Mouse (Mus musculus) midbrain, embryonic 10.5 days (tissue): ENCODE measurements around the gene Olfr456. TPM values are rescaled to one million over a fixed set of nuclear protein-coding genes. Genes with fewer than 3 reads are reported as not detected.
"Not testable (repeated sequence)": the region's sequence is repeated elsewhere in the genome, so short reads cannot be mapped to it uniquely, and the experiment has no call there.

Source experiments
- DNase-seq: peaks from one replicate; pipeline ENCODE4 v3.0.0-alpha.2; 2017; ENCODE audit warnings: low spot score
- H3K27ac ChIP-seq: fragments of 300-500 bp; sonication (generic); replicated peaks from 2 replicates; pipeline ENCODE4 v1.5.1; 2016; ENCODE audit warnings: mild to moderate bottlenecking
- H3K27me3 ChIP-seq: fragments of 300-500 bp; sonication (generic); 2 replicates; pipeline ENCODE4 v1.6.1; 2016; ENCODE audit warnings: low read depth, mild to moderate bottlenecking; ENCODE audit not compliant: poor library complexity, severe bottlenecking
- H3K36me3 ChIP-seq: fragments of 300-500 bp; sonication (generic); 2 replicates; pipeline ENCODE4 v1.6.1; 2016; ENCODE audit warnings: mild to moderate bottlenecking, moderate library complexity
- H3K4me1 ChIP-seq: fragments of 300-500 bp; sonication (generic); 2 replicates; pipeline ENCODE4 v1.6.1; 2016
- H3K4me3 ChIP-seq: fragments of 300-500 bp; sonication (generic); 2 replicates; pipeline ENCODE4 v1.5.1; 2016; ENCODE audit warnings: mild to moderate bottlenecking, moderate library complexity
- H3K9me3 ChIP-seq: fragments of 300-500 bp; sonication (generic); replicated peaks from 2 replicates; pipeline ENCODE4 v1.6.1; 2016; ENCODE audit warnings: mild to moderate bottlenecking
- WGBS: fragments of 180-500 bp; shearing (Covaris S2); methylation state at CpG from one replicate; pipeline ENCODE4 v1.1.7; 2016; 5-methylcytosine and 5-hydroxymethylcytosine counted together
- polyA plus RNA-seq: library from polyadenylated mRNA; unstranded; fragments of >200 nt; fragmentation: Nextera tagmentation; extraction: Ambion mirVana; gene quantifications from 2 replicates; pipeline ENCODE4 v1.2.1, GENCODE M21; 2016

Olfr456 gene
- not detected in 2 replicates for polyA plus RNA-seq

- DNase-seq: no peak
- H3K36me3 ChIP-seq: no peaks in the 10 kb centered on the region
- H3K27me3 ChIP-seq: no peaks in the 10 kb centered on the region
- H3K4me3 ChIP-seq: no peak within 1 kb of the TSS
- H3K9me3 ChIP-seq: no peaks in the 10 kb centered on the region
- WGBS: 91% methylated on average over 1 of the region's 1 CpGs
- no peaks in the 10 kb centered on the region for H3K4me1 ChIP-seq
- no peak within 1 kb of the TSS for H3K27ac ChIP-seq
Observed at GRCm38 (mm10) chr6:42487114-42487513, at the start of gene Olfr456. Olfr456 (minus strand) TSS chr6:42487214.

DNA sequence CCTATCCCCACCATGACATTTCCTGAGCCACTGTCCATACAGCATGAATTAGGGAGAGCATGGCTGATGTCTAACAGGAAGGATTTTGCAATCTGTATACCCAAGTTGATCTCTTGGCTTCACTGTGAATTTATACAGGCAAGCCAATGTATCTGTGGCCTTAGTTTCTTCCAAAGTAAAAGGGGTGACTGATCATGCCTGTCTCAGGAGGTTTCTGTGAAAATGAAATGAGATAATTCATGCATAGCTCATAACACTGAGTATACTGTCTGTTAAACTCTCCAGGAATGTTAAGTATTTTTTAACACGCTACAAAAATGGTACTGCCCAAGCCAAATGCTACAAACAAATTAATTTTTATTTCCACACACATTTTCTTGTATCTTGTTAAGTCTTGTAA is 26.4 kb upstream of the Olfr456 start:
- DNase-seq: no peak
- Histone ChIP-seq H3K4me1 (no peaks in the 10 kb centered on the region), H3K9me3 (no peaks in the 10 kb centered on the region), H3K4me3 (no peak overlapping the region), H3K27ac (no peak overlapping the region), H3K36me3 (no peaks in the 10 kb centered on the region), H3K27me3 (no peaks in the 10 kb centered on the region)
- 83% methylated on average over 1 of the region's 1 CpGs for WGBS

DNA sequence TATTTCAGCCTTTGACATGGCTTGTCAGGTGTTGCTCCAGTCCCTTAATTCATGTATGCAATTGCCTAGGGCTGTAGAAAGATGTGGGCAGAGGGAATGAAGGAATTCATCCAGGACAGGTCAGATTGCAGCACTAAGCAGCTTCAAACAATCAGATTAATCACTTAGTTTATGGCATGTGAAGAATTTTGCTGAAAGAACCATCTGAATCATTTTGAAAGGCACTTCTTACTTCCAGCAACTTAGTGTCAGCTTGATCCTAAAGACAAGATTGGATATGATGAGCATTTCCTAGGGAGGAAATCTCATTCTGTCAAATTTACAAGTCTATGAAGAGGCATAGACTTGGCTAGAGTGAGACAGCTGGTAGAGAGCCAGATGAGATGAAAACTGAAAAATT is 22.3 kb upstream of the Olfr456 start:
- no peak for DNase-seq
- no peak overlapping the region for H3K4me3 ChIP-seq
- H3K27ac ChIP-seq: no peak overlapping the region

GRCm38 (mm10) chr6:42503478-42503877 is 16.5 kb upstream of the Olfr456 start:
- Histone ChIP-seq H3K36me3 (no peaks in the 10 kb centered on the region), H3K9me3 (no peaks in the 10 kb centered on the region), H3K27ac (no peak overlapping the region), H3K4me1 (no peaks in the 10 kb centered on the region), H3K27me3 (no peaks in the 10 kb centered on the region), H3K4me3 (no peak overlapping the region)
- 94% methylated on average over 2 of the region's 2 CpGs for WGBS
- no peak for DNase-seq

More for the DNA sequence above, 22.3 kb upstream of the Olfr456 start:
- no peaks in the 10 kb centered on the region for H3K36me3 ChIP-seq
- no peaks in the 10 kb centered on the region for H3K27me3 ChIP-seq
- H3K9me3 ChIP-seq: no peaks in the 10 kb centered on the region
- H3K4me1 ChIP-seq: no peaks in the 10 kb centered on the region

- H3K36me3 ChIP-seq: no peaks in the 10 kb centered on the region
- 91% methylated on average over 1 of the region's 1 CpGs for WGBS
Observed at GRCm38 (mm10) chr6:42489731-42490130, 2.7 kb upstream of the Olfr456 start.

DNA sequence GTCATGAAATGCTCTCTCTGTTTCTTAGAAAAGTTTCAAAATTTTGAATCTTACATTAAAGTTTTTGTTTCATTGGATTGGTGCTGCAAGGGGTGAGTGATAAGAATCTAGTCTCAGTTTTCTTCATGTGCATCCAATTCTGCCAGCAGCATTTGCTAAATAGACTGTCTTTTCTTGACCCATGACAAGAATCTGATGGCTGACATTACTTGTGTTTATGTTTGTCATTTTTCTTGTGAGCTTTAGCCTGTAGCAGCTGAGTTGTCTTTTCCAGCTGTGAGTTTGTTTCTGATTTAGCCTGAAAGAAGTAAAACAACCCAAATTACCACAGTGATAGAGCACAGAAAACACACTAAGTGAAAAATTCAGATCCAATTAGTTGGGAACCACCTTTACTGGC is 2.4 kb downstream of the Olfr456 start:
- no peaks in the 10 kb centered on the region for H3K36me3 ChIP-seq
- no peak for DNase-seq
- no peak overlapping the region for H3K4me3 ChIP-seq
- no peaks in the 10 kb centered on the region for H3K4me1 ChIP-seq
- H3K9me3 ChIP-seq: no peaks in the 10 kb centered on the region
- no peaks in the 10 kb centered on the region for H3K27me3 ChIP-seq
- H3K27ac ChIP-seq: no peak overlapping the region

More at GRCm38 (mm10) chr6:42489731-42490130, 2.7 kb upstream of the Olfr456 start:
- no peaks in the 10 kb centered on the region for H3K4me1 ChIP-seq
- no peaks in the 10 kb centered on the region for H3K9me3 ChIP-seq
- no peak for DNase-seq
- no peak overlapping the region for H3K4me3 ChIP-seq
- H3K27me3 ChIP-seq: no peaks in the 10 kb centered on the region
- no peak overlapping the region for H3K27ac ChIP-seq

DNA sequence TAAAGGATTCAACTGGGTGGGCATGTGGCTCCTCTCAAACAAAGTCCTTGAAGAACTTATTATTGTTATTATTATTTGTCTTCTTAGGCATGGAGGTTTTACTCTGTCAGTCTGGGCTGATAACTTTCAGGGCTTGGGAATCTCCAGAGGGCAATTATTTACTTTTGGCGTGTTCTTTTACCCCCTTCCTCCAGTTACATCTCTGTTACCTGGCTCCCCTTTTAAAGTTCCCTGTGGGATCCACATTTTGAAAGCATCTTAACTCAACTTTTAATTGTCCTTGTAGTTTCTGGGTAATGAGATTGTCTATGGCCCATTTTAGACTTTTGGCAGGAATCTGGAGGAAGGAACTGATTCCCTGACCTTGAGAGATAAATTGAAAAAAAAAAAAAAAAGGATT is 10.8 kb downstream of the Olfr456 start, which contains the start of gene Olfr457:
Olfr457 (minus strand) TSS at position 101 of the 400 bp plus-strand sequence.
- Histone ChIP-seq H3K27ac (no peak within 1 kb of the TSS), H3K9me3 (no peaks in the 10 kb centered on the region), H3K4me1 (no peaks in the 10 kb centered on the region), H3K36me3 (no peaks in the 10 kb centered on the region), H3K27me3 (no peaks in the 10 kb centered on the region), H3K4me3 (no peak within 1 kb of the TSS)
- 79% methylated on average over 1 of the region's 1 CpGs for WGBS
- DNase-seq: no peak

DNA sequence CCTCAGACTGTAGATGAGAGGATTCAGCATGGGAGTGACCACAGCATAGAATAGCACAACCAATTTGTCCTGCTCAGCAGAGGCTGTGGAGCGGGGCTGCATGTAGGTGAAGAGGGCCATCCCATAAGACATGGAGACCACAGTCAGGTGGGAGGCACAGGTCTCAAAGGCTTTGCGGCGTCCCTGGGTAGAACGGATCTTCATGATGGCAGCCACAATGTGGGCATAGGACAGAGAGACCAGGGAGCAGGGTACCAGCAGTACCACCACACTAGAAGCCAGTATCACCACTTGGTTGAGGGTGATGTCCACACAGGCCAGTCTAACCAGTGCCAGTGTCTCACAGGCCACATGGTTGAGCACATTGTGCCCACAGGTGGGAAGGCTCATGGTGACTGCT is 15.7 kb downstream of the Olfr456 start:
- not testable (repeated sequence) for H3K4me3 ChIP-seq, DNase-seq, H3K4me1 ChIP-seq, H3K36me3 ChIP-seq, H3K27ac ChIP-seq, H3K27me3 ChIP-seq, H3K9me3 ChIP-seq
- 94% methylated on average over 4 of the region's 4 CpGs for WGBS

DNA sequence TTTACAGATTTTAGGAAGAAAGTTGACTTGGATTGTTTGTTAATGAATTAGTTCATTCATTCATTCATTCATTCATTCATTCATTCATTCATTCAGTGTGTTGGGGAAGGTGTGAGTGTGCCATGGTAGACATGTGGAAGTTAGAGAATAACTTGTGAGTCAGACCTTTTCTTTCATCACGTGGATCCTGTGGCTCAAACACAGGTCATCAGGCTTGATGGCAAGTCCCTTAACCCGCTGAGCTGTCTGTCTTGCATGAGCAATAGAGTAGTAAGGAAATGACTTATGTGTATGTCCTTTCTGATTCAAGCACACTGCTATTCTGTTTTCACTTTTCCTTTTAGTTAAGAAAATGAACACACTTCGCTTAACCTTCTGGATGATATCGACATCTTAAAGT is 16.5 kb downstream of the Olfr456 start:
- DNase-seq: no peak
- Histone ChIP-seq H3K36me3 (no peaks in the 10 kb centered on the region), H3K27me3 (no peaks in the 10 kb centered on the region), H3K9me3 (no peaks in the 10 kb centered on the region), H3K27ac (no peak overlapping the region), H3K4me1 (no peaks in the 10 kb centered on the region), H3K4me3 (no peak overlapping the region)
- whole genome bisulfite sequencing: 89% methylated on average over 4 of the region's 4 CpGs

GRCm38 (mm10) chr6:42465096-42465495 is 21.9 kb downstream of the Olfr456 start, which contains the start of gene Olfr458:
Olfr458 (minus strand) TSS chr6:42465196.
- Histone ChIP-seq H3K4me1 (no peaks in the 10 kb centered on the region), H3K9me3 (no peaks in the 10 kb centered on the region), H3K4me3 (no peak within 1 kb of the TSS), H3K27ac (no peak within 1 kb of the TSS), H3K27me3 (no peaks in the 10 kb centered on the region), H3K36me3 (no peaks in the 10 kb centered on the region)
- WGBS: 92% methylated on average over 1 of the region's 1 CpGs
- DNase-seq: no peak

DNA sequence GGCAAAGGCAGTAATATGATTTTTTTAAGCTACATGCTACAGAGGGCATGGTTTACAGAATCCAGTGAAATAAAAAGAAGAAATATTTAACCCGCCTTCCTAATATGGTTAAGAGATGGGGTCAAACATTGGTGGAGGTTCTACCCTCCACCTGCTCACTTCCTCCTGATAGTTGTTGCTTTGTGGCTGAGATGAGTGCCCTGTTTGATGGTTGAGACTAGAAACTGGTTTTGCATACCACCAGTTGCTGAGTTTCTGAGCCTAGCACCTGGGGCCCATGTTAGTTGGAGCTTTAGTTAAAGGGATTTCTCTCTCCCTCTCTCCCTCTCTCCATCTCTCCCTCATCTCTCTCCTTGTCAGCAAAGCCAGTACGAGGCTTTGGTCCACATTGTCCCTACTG is 39.6 kb downstream of the Olfr456 start:
- 93% methylated on average over 2 of the region's 2 CpGs for WGBS
- H3K27ac ChIP-seq: no peak overlapping the region
- no peak overlapping the region for H3K4me3 ChIP-seq
- H3K27me3 ChIP-seq: no peaks in the 10 kb centered on the region
- DNase-seq: no peak
- H3K4me1 ChIP-seq: no peaks in the 10 kb centered on the region
- no peaks in the 10 kb centered on the region for H3K9me3 ChIP-seq
- H3K36me3 ChIP-seq: no peaks in the 10 kb centered on the region

GRCm38 (mm10) chr6:42444491-42444890 is 42.5 kb downstream of the Olfr456 start:
- no peak for DNase-seq
- 82% methylated on average over 2 of the region's 2 CpGs for WGBS

DNA sequence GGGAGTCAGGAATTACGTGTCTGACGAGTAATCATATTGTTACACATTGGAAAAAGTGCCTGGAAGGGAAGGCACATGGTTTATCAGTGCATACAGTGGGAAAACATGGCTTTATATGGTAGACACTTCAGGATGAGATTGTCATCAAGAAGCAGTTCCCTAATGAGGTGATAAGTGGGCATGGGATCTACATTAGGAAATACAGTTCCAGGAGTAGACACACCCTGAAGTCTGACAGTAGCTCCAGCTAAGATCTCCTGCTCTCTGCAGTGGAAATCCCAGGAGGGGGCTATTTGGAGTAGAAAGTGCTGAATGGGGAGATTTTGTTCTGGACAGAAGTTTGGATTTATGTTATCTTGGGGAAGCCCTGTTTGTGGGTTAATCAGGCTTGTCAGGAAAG is 45.6 kb downstream of the Olfr456 start:
- DNase-seq: no peak
- 81% methylated on average over 2 of the region's 2 CpGs for WGBS

More at GRCm38 (mm10) chr6:42444491-42444890, 42.5 kb downstream of the Olfr456 start:
- no peak overlapping the region for H3K27ac ChIP-seq
- no peak overlapping the region for H3K4me3 ChIP-seq
- H3K9me3 ChIP-seq: no peaks in the 10 kb centered on the region
- H3K27me3 ChIP-seq: no peaks in the 10 kb centered on the region
- no peaks in the 10 kb centered on the region for H3K36me3 ChIP-seq
- no peaks in the 10 kb centered on the region for H3K4me1 ChIP-seq

More for the DNA sequence above, 45.6 kb downstream of the Olfr456 start:
- Histone ChIP-seq H3K4me1 (no peaks in the 10 kb centered on the region), H3K27ac (no peak overlapping the region), H3K9me3 (no peaks in the 10 kb centered on the region), H3K27me3 (no peaks in the 10 kb centered on the region), H3K4me3 (no peak overlapping the region), H3K36me3 (no peaks in the 10 kb centered on the region)
